Mouse (Mus musculus): ENCODE data around the gene Pfkfb3.
"Not testable (repeated sequence)": the region's sequence is repeated elsewhere in the genome, so short reads cannot be mapped to it uniquely, and the experiment has no call there.

The Pfkfb3 gene

GRCm38 (mm10) chr2:11548508-11548907 is 5.4 kb downstream of the Pfkfb3 start:
- DNase-seq (ENCODE audit: low read depth, low spot score) = no peak

GRCm38 (mm10) chr2:11547609-11548008 is 6.3 kb downstream of the Pfkfb3 start:
- no peak for DNase-seq (ENCODE audit: low read depth, low spot score)

GRCm38 (mm10) chr2:11546091-11546490 is 7.8 kb downstream of the Pfkfb3 start:
- DNase-seq (ENCODE audit: low read depth, low spot score) = no peak

GRCm38 (mm10) chr2:11545380-11545779 is 8.5 kb downstream of the Pfkfb3 start:
- no peak for DNase-seq (ENCODE audit: low read depth, low spot score)

- DNase-seq (ENCODE audit: low read depth, low spot score) = no peak
These were observed 9.5 kb downstream of the Pfkfb3 start for GRCm38 (mm10) chr2:11544342-11544741.

GRCm38 (mm10) chr2:11543158-11543557 is 10.7 kb downstream of the Pfkfb3 start:
- DNase-seq (ENCODE audit: low read depth, low spot score) = no peak

- DNase-seq (ENCODE audit: low read depth, low spot score) = no peak
These were observed 11.2 kb downstream of the Pfkfb3 start for GRCm38 (mm10) chr2:11542640-11543039.

GRCm38 (mm10) chr2:11542121-11542520 is 11.8 kb downstream of the Pfkfb3 start:
- DNase-seq (ENCODE audit: low read depth, low spot score) = no peak

- DNase-seq (ENCODE audit: low read depth, low spot score) = not testable (repeated sequence)
These were observed 12.3 kb downstream of the Pfkfb3 start for GRCm38 (mm10) chr2:11541528-11541927.

GRCm38 (mm10) chr2:11535966-11536365 is 17.9 kb downstream of the Pfkfb3 start:
- no peak for DNase-seq (ENCODE audit: low read depth, low spot score)

- DNase-seq (ENCODE audit: low read depth, low spot score) = peak; percentile 84
These were observed 18.4 kb downstream of the Pfkfb3 start for GRCm38 (mm10) chr2:11535412-11535928.

GRCm38 (mm10) chr2:11534826-11535225 is 19.1 kb downstream of the Pfkfb3 start:
- DNase-seq (ENCODE audit: low read depth, low spot score) = no peak

- no peak for DNase-seq (ENCODE audit: low read depth, low spot score)
These were observed 23.8 kb downstream of the Pfkfb3 start for GRCm38 (mm10) chr2:11530101-11530500.

GRCm38 (mm10) chr2:11526063-11526462 is 27.8 kb downstream of the Pfkfb3 start:
- no peak for DNase-seq (ENCODE audit: low read depth, low spot score)

GRCm38 (mm10) chr2:11524736-11525135 is 29.1 kb downstream of the Pfkfb3 start:
- DNase-seq (ENCODE audit: low read depth, low spot score) = no peak

GRCm38 (mm10) chr2:11521758-11522157 is 32.1 kb downstream of the Pfkfb3 start:
- no peak for DNase-seq (ENCODE audit: low read depth, low spot score)

GRCm38 (mm10) chr2:11520786-11521185 is 33.1 kb downstream of the Pfkfb3 start:
- no peak for DNase-seq (ENCODE audit: low read depth, low spot score)

- DNase-seq (ENCODE audit: low read depth, low spot score) = no peak
These were observed 38.0 kb downstream of the Pfkfb3 start for GRCm38 (mm10) chr2:11515828-11516227.

GRCm38 (mm10) chr2:11513057-11513967 is 40.6 kb downstream of the Pfkfb3 start:
- DNase-seq (ENCODE audit: low read depth, low spot score) = no peak

GRCm38 (mm10) chr2:11512127-11512526 is 41.8 kb downstream of the Pfkfb3 start:
- no peak for DNase-seq (ENCODE audit: low read depth, low spot score)

- no peak for DNase-seq (ENCODE audit: low read depth, low spot score)
These were observed 50.1 kb downstream of the Pfkfb3 start for GRCm38 (mm10) chr2:11503736-11504135.

- DNase-seq (ENCODE audit: low read depth, low spot score) = peak; percentile 51
These were observed 50.9 kb downstream of the Pfkfb3 start for GRCm38 (mm10) chr2:11502901-11503431.

GRCm38 (mm10) chr2:11502255-11502765 is 51.6 kb downstream of the Pfkfb3 start:
- no peak for DNase-seq (ENCODE audit: low read depth, low spot score)

Data from embryo, embryonic 11.5 days (tissue).